Mouse (Mus musculus): ENCODE measurements around the gene Klhl29.

GRCm38 (mm10) chr12:5244431-5245206 lies 130.9 kb downstream of the Klhl29 start:
- TF ChIP-seq CTCF (conservative IDR thresholded peaks at IDR 0.05; ENCODE audit: low read length) (no peak), NANOG (IDR thresholded peaks at IDR 0.05; ENCODE audit: borderline replicate concordance, low read length) (no peak), POU5F1 (IDR thresholded peaks at IDR 0.05; ENCODE audit: borderline replicate concordance, low read length) (no peak)

All from E14TG2a.4 (cell line).